Mouse (Mus musculus): ENCODE measurements around the gene Lpp. TPM values are rescaled to one million over a fixed set of nuclear protein-coding genes. Genes with fewer than 3 reads are reported as not detected.

Lpp gene
- polyA plus RNA-seq, 1 experiment from 2014 or later = 9.6 TPM

GRCm38 (mm10) chr16:24900241-24900796 is 507.0 kb downstream of the Lpp start:
- H3K4me1 ChIP-seq (ENCODE audit: control insufficient read depth, insufficient read depth, low read length) = no peaks in the 10 kb centered on the region
- 45% methylated on average over 2 of the region's 2 CpGs for WGBS

GRCm38 (mm10) chr16:24901139-24901859 is 508.0 kb downstream of the Lpp start:
- no peak overlapping the region for H3K9ac ChIP-seq (replicated peaks; ENCODE audit: low read length)
- ATAC-seq (ENCODE audit: low FRiP score, low TSS enrichment) = no peak
- H3K4me3 ChIP-seq (replicated peaks; ENCODE audit: low read depth, low read length) = no peak overlapping the region
- H3K27ac ChIP-seq (replicated peaks; ENCODE audit: low read depth, low read length) = no peak overlapping the region
- no peaks in the 10 kb centered on the region for H3K36me3 ChIP-seq (ENCODE audit: control insufficient read depth, insufficient read depth, low read length)
- H3K27me3 ChIP-seq (ENCODE audit: control insufficient read depth, insufficient read depth, low read length) = no peaks in the 10 kb centered on the region
- 81% methylated on average over 6 of the region's 6 CpGs for WGBS
- no peaks in the 10 kb centered on the region for H3K4me1 ChIP-seq (ENCODE audit: control insufficient read depth, insufficient read depth, low read length)
- no peak overlapping the region for H3K4me2 ChIP-seq (ENCODE audit: low read length)
- no peak for DNase-seq
- H3K9me3 ChIP-seq (ENCODE audit: control insufficient read depth, low read length) = no peaks in the 10 kb centered on the region

More at GRCm38 (mm10) chr16:24900241-24900796, 507.0 kb downstream of the Lpp start:
- no peak for DNase-seq
- H3K4me2 ChIP-seq (ENCODE audit: low read length) = no peak overlapping the region
- H3K27ac ChIP-seq (replicated peaks; ENCODE audit: low read depth, low read length) = no peak overlapping the region
- ATAC-seq (ENCODE audit: low FRiP score, low TSS enrichment) = no peak
- no peaks in the 10 kb centered on the region for H3K36me3 ChIP-seq (ENCODE audit: control insufficient read depth, insufficient read depth, low read length)
- H3K4me3 ChIP-seq (replicated peaks; ENCODE audit: low read depth, low read length) = no peak overlapping the region
- H3K9ac ChIP-seq (replicated peaks; ENCODE audit: low read length) = no peak overlapping the region
- no peaks in the 10 kb centered on the region for H3K27me3 ChIP-seq (ENCODE audit: control insufficient read depth, insufficient read depth, low read length)
- H3K9me3 ChIP-seq (ENCODE audit: control insufficient read depth, low read length) = no peaks in the 10 kb centered on the region

GRCm38 (mm10) chr16:24902111-24902510 is 508.8 kb downstream of the Lpp start:
- H3K27ac ChIP-seq (replicated peaks; ENCODE audit: low read depth, low read length) = no peak overlapping the region
- no peak overlapping the region for H3K4me3 ChIP-seq (replicated peaks; ENCODE audit: low read depth, low read length)
- H3K27me3 ChIP-seq (ENCODE audit: control insufficient read depth, insufficient read depth, low read length) = no peaks in the 10 kb centered on the region
- H3K4me1 ChIP-seq (ENCODE audit: control insufficient read depth, insufficient read depth, low read length) = no peaks in the 10 kb centered on the region
- H3K4me2 ChIP-seq (ENCODE audit: low read length) = no peak overlapping the region
- WGBS = 100% methylated on average over 1 of the region's 1 CpGs
- DNase-seq (no peak), ATAC-seq (ENCODE audit: low FRiP score, low TSS enrichment) (no peak)
- no peak overlapping the region for H3K9ac ChIP-seq (replicated peaks; ENCODE audit: low read length)
- H3K9me3 ChIP-seq (ENCODE audit: control insufficient read depth, low read length) = no peaks in the 10 kb centered on the region
- no peaks in the 10 kb centered on the region for H3K36me3 ChIP-seq (ENCODE audit: control insufficient read depth, insufficient read depth, low read length)

- H3K4me2 ChIP-seq (ENCODE audit: low read length) = no peak overlapping the region
- no peak overlapping the region for H3K4me3 ChIP-seq (replicated peaks; ENCODE audit: low read depth, low read length)
- H3K27me3 ChIP-seq (ENCODE audit: control insufficient read depth, insufficient read depth, low read length) = no peaks in the 10 kb centered on the region
- no peaks in the 10 kb centered on the region for H3K9me3 ChIP-seq (ENCODE audit: control insufficient read depth, low read length)
- ATAC-seq (ENCODE audit: low FRiP score, low TSS enrichment) (no peak), DNase-seq (peak; percentile 24)
- no peak overlapping the region for H3K9ac ChIP-seq (replicated peaks; ENCODE audit: low read length)
- 94% methylated on average over 1 of the region's 1 CpGs for WGBS
- no peaks in the 10 kb centered on the region for H3K36me3 ChIP-seq (ENCODE audit: control insufficient read depth, insufficient read depth, low read length)
- no peaks in the 10 kb centered on the region for H3K4me1 ChIP-seq (ENCODE audit: control insufficient read depth, insufficient read depth, low read length)
- H3K27ac ChIP-seq (replicated peaks; ENCODE audit: low read depth, low read length) = no peak overlapping the region
These were observed 515.6 kb downstream of the Lpp start for GRCm38 (mm10) chr16:24908926-24909325.

- no peak overlapping the region for H3K9ac ChIP-seq (replicated peaks; ENCODE audit: low read length)
- no peak overlapping the region for H3K4me3 ChIP-seq (replicated peaks; ENCODE audit: low read depth, low read length)
- H3K27me3 ChIP-seq (ENCODE audit: control insufficient read depth, insufficient read depth, low read length) = no peaks in the 10 kb centered on the region
- no peaks in the 10 kb centered on the region for H3K4me1 ChIP-seq (ENCODE audit: control insufficient read depth, insufficient read depth, low read length)
- no peaks in the 10 kb centered on the region for H3K9me3 ChIP-seq (ENCODE audit: control insufficient read depth, low read length)
- H3K4me2 ChIP-seq (ENCODE audit: low read length) = no peak overlapping the region
- DNase-seq (no peak), ATAC-seq (ENCODE audit: low FRiP score, low TSS enrichment) (no peak)
- H3K27ac ChIP-seq (replicated peaks; ENCODE audit: low read depth, low read length) = no peak overlapping the region
- no peaks in the 10 kb centered on the region for H3K36me3 ChIP-seq (ENCODE audit: control insufficient read depth, insufficient read depth, low read length)
- 93% methylated on average over 6 of the region's 6 CpGs for WGBS
These were observed 517.0 kb downstream of the Lpp start for GRCm38 (mm10) chr16:24910321-24910720.

- peak; percentile 41 for DNase-seq
- ATAC-seq (ENCODE audit: low FRiP score, low TSS enrichment) = no peak
- Histone ChIP-seq H3K4me2 (ENCODE audit: low read length) (no peak overlapping the region), H3K9ac (replicated peaks; ENCODE audit: low read length) (no peak overlapping the region), H3K36me3 (ENCODE audit: control insufficient read depth, insufficient read depth, low read length) (no peaks in the 10 kb centered on the region), H3K27ac (replicated peaks; ENCODE audit: low read depth, low read length) (no peak overlapping the region), H3K4me1 (ENCODE audit: control insufficient read depth, insufficient read depth, low read length) (no peaks in the 10 kb centered on the region), H3K27me3 (ENCODE audit: control insufficient read depth, insufficient read depth, low read length) (no peaks in the 10 kb centered on the region), H3K4me3 (replicated peaks; ENCODE audit: low read depth, low read length) (no peak overlapping the region), H3K9me3 (ENCODE audit: control insufficient read depth, low read length) (no peaks in the 10 kb centered on the region)
- WGBS = 64% methylated on average over 3 of the region's 3 CpGs
These were observed 517.5 kb downstream of the Lpp start for GRCm38 (mm10) chr16:24910834-24911233.

GRCm38 (mm10) chr16:24912381-24912780 is 519.1 kb downstream of the Lpp start:
- no peaks in the 10 kb centered on the region for H3K27me3 ChIP-seq (ENCODE audit: control insufficient read depth, insufficient read depth, low read length)
- H3K27ac ChIP-seq (replicated peaks; ENCODE audit: low read depth, low read length) = no peak overlapping the region
- DNase-seq = no peak
- H3K9ac ChIP-seq (replicated peaks; ENCODE audit: low read length) = no peak overlapping the region
- ATAC-seq (ENCODE audit: low FRiP score, low TSS enrichment) = no peak
- no peaks in the 10 kb centered on the region for H3K36me3 ChIP-seq (ENCODE audit: control insufficient read depth, insufficient read depth, low read length)
- no peaks in the 10 kb centered on the region for H3K4me1 ChIP-seq (ENCODE audit: control insufficient read depth, insufficient read depth, low read length)
- WGBS = 88% methylated on average over 1 of the region's 1 CpGs
- no peaks in the 10 kb centered on the region for H3K9me3 ChIP-seq (ENCODE audit: control insufficient read depth, low read length)
- no peak overlapping the region for H3K4me3 ChIP-seq (replicated peaks; ENCODE audit: low read depth, low read length)
- no peak overlapping the region for H3K4me2 ChIP-seq (ENCODE audit: low read length)

- no peak overlapping the region for H3K4me2 ChIP-seq (ENCODE audit: low read length)
- ATAC-seq (ENCODE audit: low FRiP score, low TSS enrichment) (no peak), DNase-seq (no peak)
- H3K4me1 ChIP-seq (ENCODE audit: control insufficient read depth, insufficient read depth, low read length) = no peaks in the 10 kb centered on the region
- no peak overlapping the region for H3K27ac ChIP-seq (replicated peaks; ENCODE audit: low read depth, low read length)
- 90% methylated on average over 3 of the region's 3 CpGs for WGBS
- no peaks in the 10 kb centered on the region for H3K27me3 ChIP-seq (ENCODE audit: control insufficient read depth, insufficient read depth, low read length)
- H3K9me3 ChIP-seq (ENCODE audit: control insufficient read depth, low read length) = no peaks in the 10 kb centered on the region
- no peak overlapping the region for H3K9ac ChIP-seq (replicated peaks; ENCODE audit: low read length)
- H3K36me3 ChIP-seq (ENCODE audit: control insufficient read depth, insufficient read depth, low read length) = no peaks in the 10 kb centered on the region
- H3K4me3 ChIP-seq (replicated peaks; ENCODE audit: low read depth, low read length) = no peak overlapping the region
These were observed 519.7 kb downstream of the Lpp start for GRCm38 (mm10) chr16:24913021-24913420.
